Mouse (Mus musculus): ENCODE results near the gene Cd44.

Gene Cd44

GRCm38 (mm10) chr2:102820790-102821189 is 80.7 kb downstream of the Cd44 start:
- DNase-seq (ENCODE audit: low spot score in 2 of 2): no peak

GRCm38 (mm10) chr2:102820225-102820711 is 81.2 kb downstream of the Cd44 start:
- no peak for DNase-seq (ENCODE audit: low spot score in 2 of 2)

- peak in 1 of 2 experiments; percentile 64 for DNase-seq (ENCODE audit: low spot score in 2 of 2)
Measured at GRCm38 (mm10) chr2:102815289-102815809, 86.1 kb downstream of the Cd44 start.

- peak; percentile 70 to 75 for DNase-seq (ENCODE audit: low spot score in 2 of 2)
Measured at GRCm38 (mm10) chr2:102812756-102813155, 88.7 kb downstream of the Cd44 start.

GRCm38 (mm10) chr2:102809436-102809835 is 92.0 kb downstream of the Cd44 start:
- no peak for DNase-seq (ENCODE audit: low spot score in 2 of 2)

- no peak for DNase-seq (ENCODE audit: low spot score in 2 of 2)
Measured at GRCm38 (mm10) chr2:102807633-102808032, 93.8 kb downstream of the Cd44 start.

GRCm38 (mm10) chr2:102805761-102806496 is 95.5 kb downstream of the Cd44 start:
- DNase-seq (ENCODE audit: low spot score in 2 of 2): no peak

- DNase-seq (ENCODE audit: low spot score in 2 of 2): no peak
Measured at GRCm38 (mm10) chr2:102805283-102805682, 96.2 kb downstream of the Cd44 start.

- DNase-seq (ENCODE audit: low spot score in 2 of 2): no peak
Measured at GRCm38 (mm10) chr2:102804109-102804508, 97.4 kb downstream of the Cd44 start.

GRCm38 (mm10) chr2:102801899-102802298 is 99.6 kb downstream of the Cd44 start:
- DNase-seq (ENCODE audit: low spot score in 2 of 2): no peak

- DNase-seq (ENCODE audit: low spot score in 2 of 2): no peak
Measured at GRCm38 (mm10) chr2:102798149-102798548, 103.3 kb downstream of the Cd44 start.

GRCm38 (mm10) chr2:102795034-102795433 is 106.4 kb downstream of the Cd44 start:
- DNase-seq (ENCODE audit: low spot score in 2 of 2): peak in 1 of 2 experiments; percentile 69

- DNase-seq (ENCODE audit: low spot score in 2 of 2): no peak
Measured at GRCm38 (mm10) chr2:102792804-102793203, 108.7 kb downstream of the Cd44 start.

GRCm38 (mm10) chr2:102791641-102792040 is 109.8 kb downstream of the Cd44 start:
- peak in 1 of 2 experiments; percentile 19 for DNase-seq (ENCODE audit: low spot score in 2 of 2)

GRCm38 (mm10) chr2:102785696-102786095 is 115.8 kb downstream of the Cd44 start:
- no peak for DNase-seq (ENCODE audit: low spot score in 2 of 2)

- no peak for DNase-seq (ENCODE audit: low spot score in 2 of 2)
Measured at GRCm38 (mm10) chr2:102782751-102783150, 118.7 kb downstream of the Cd44 start.

- no peak for DNase-seq (ENCODE audit: low spot score in 2 of 2)
Measured at GRCm38 (mm10) chr2:102778208-102778607, 123.3 kb downstream of the Cd44 start.

GRCm38 (mm10) chr2:102775561-102775960 is 125.9 kb downstream of the Cd44 start:
- DNase-seq (ENCODE audit: low spot score in 2 of 2): no peak

- DNase-seq (ENCODE audit: low spot score in 2 of 2): no peak
Measured at GRCm38 (mm10) chr2:102774700-102775099, 126.8 kb downstream of the Cd44 start.

- DNase-seq (ENCODE audit: low spot score in 2 of 2): no peak
Measured at GRCm38 (mm10) chr2:102772276-102772675, 129.2 kb downstream of the Cd44 start.

- no peak for DNase-seq (ENCODE audit: low spot score in 2 of 2)
Measured at GRCm38 (mm10) chr2:102771304-102771703, 130.2 kb downstream of the Cd44 start.

- DNase-seq (ENCODE audit: low spot score in 2 of 2): no peak
Measured at GRCm38 (mm10) chr2:102768267-102768666, 133.2 kb downstream of the Cd44 start.

- no peak for DNase-seq (ENCODE audit: low spot score in 2 of 2)
Measured at GRCm38 (mm10) chr2:102764602-102765374, 136.7 kb downstream of the Cd44 start.

Data from natural killer cell, adult 2 months (primary cell).